ENCODE assay signal across 12 mouse cellular contexts in genomic region chr15:98168622-98169004, GRCm38 (mm10). TPM values are rescaled to one million over a fixed set of nuclear protein-coding genes. Genes with fewer than 3 reads are reported as not detected.
A peak's percentile ranks its signal among the peaks of the same experiment; 100 is the strongest.
DNase-seq lines count a peak whose midpoint lies in the region; ATAC-seq and TF ChIP-seq lines count a peak whose summit lies in the region.
"Had no signal": no experiment of that assay in that cellular context is flagged by ENCODE, and none has a peak within 500 bp of the region (broad histone marks: within the 10 kb centered on the region; RNA-seq: fewer than 3 reads in every experiment).

No protein-coding gene starts in this region.

- DNase-seq in heart, adult 9 months (ENCODE audit: low spot score in 2 of 2): no peak
- DNase-seq in ES-E14 (ENCODE audit: low read depth, low spot score): no peak
- DNase-seq in cerebellum, adult 9-11 months: no peak
- no peak for DNase-seq in lung, postnatal 4 days
- DNase-seq: kidney, adult 11 months had no signal

- H3K27me3 ChIP-seq in heart, embryonic 15.5 days: peaks cover 84% of the 10 kb centered on the region
- peaks cover 25% of the 10 kb centered on the region; the same call in 1 of the 2 replicates for H3K27me3 ChIP-seq in forebrain, embryonic 15.5 days
- H3K27me3 ChIP-seq in midbrain, embryonic 12.5 days: peaks cover 57% of the 10 kb centered on the region

- peak overlapping the region; percentile 92 for H3K4me2 ChIP-seq in heart, embryonic 15.5 days
- H3K4me2 ChIP-seq in forebrain, embryonic 15.5 days (replicated peaks): peak overlapping the region; percentile 86
- peak overlapping the region; percentile 67 for H3K4me2 ChIP-seq in midbrain, embryonic 12.5 days (replicated peaks)

- no peaks in the 10 kb centered on the region for H3K9me3 ChIP-seq in heart, embryonic 15.5 days (replicated peaks)
- H3K9me3 ChIP-seq in ES-E14 (ENCODE audit: control insufficient read depth, insufficient read depth, low read depth, low read length): no peaks in the 10 kb centered on the region
- no peaks in the 10 kb centered on the region for H3K9me3 ChIP-seq in forebrain, embryonic 15.5 days
- H3K9me3 ChIP-seq in midbrain, embryonic 12.5 days: no peaks in the 10 kb centered on the region

- ATAC-seq in heart, embryonic 15.5 days (replicated peaks; ENCODE audit: insufficient number of reproducible peaks, insufficient read depth, low FRiP score, low read depth): no peak
- ATAC-seq in forebrain, embryonic 15.5 days (replicated peaks): no peak
- ATAC-seq in midbrain, embryonic 12.5 days (ENCODE audit: low FRiP score, low read depth): no peak
- ATAC-seq in erythroblast, adult 5-6 weeks (replicated peaks; ENCODE audit: low FRiP score, poor library complexity, severe bottlenecking): no peak

- no peak overlapping the region for H3K9ac ChIP-seq in heart, embryonic 15.5 days
- H3K9ac ChIP-seq in ES-E14 (ENCODE audit: insufficient read depth, low read depth, low read length, poor library complexity, severe bottlenecking): no peak overlapping the region
- H3K9ac ChIP-seq in forebrain, embryonic 15.5 days (replicated peaks): peak overlapping the region; percentile 82
- H3K9ac ChIP-seq in midbrain, embryonic 12.5 days (replicated peaks): peak overlapping the region; percentile 61; the same call in 1 of the 2 replicates
- H3K9ac ChIP-seq: liver, embryonic 14.5 days had no signal

- no peak overlapping the region for H3K27ac ChIP-seq in heart, embryonic 15.5 days
- H3K27ac ChIP-seq in ES-E14 (ENCODE audit: insufficient read depth, low read depth, low read length, poor library complexity, severe bottlenecking): no peak overlapping the region
- H3K27ac ChIP-seq in forebrain, embryonic 15.5 days (replicated peaks): no peak overlapping the region
- no peak overlapping the region for H3K27ac ChIP-seq in midbrain, embryonic 12.5 days (replicated peaks)
- H3K27ac ChIP-seq: liver, embryonic 14.5 days had no signal

- in situ Hi-C loops in ES-E14 (cut with MboI; ENCODE audit: low sequenced_read_pairs in 2 of 2, unreplicated experiment in 2 of 2): no loop called here

- H3K4me3 ChIP-seq in heart, embryonic 15.5 days: peak overlapping the region; percentile 56
- peak overlapping the region; percentile 46 to 57; a peak in 2 of 4 replicates for H3K4me3 ChIP-seq in ES-E14 (ENCODE audit: insufficient read depth in 1 of 2, low read depth in 1 of 2, low read length in 2 of 2, poor library complexity in 1 of 2, severe bottlenecking in 1 of 2)
- peak overlapping the region; percentile 68 for H3K4me3 ChIP-seq in forebrain, embryonic 15.5 days
- peak overlapping the region; percentile 57 for H3K4me3 ChIP-seq in midbrain, embryonic 12.5 days

- no peaks in the 10 kb centered on the region for H3K36me3 ChIP-seq in heart, embryonic 15.5 days
- H3K36me3 ChIP-seq in ES-E14 (ENCODE audit: control insufficient read depth, insufficient read depth, low read length, poor library complexity, severe bottlenecking): no peaks in the 10 kb centered on the region
- H3K36me3 ChIP-seq in forebrain, embryonic 15.5 days: no peaks in the 10 kb centered on the region
- H3K36me3 ChIP-seq in midbrain, embryonic 12.5 days: no peaks in the 10 kb centered on the region

- H3K4me1 ChIP-seq in heart, embryonic 15.5 days (replicated peaks): peaks cover 22% of the 10 kb centered on the region
- H3K4me1 ChIP-seq in ES-E14 (ENCODE audit: control insufficient read depth in 2 of 2, insufficient read depth in 2 of 2, low read length in 2 of 2, poor library complexity in 1 of 2): peaks cover 0 to 6% of the 10 kb centered on the region in 2 experiments; a peak in 1 of 4 replicates
- H3K4me1 ChIP-seq in forebrain, embryonic 15.5 days: peaks cover 32% of the 10 kb centered on the region
- peaks cover 31% of the 10 kb centered on the region for H3K4me1 ChIP-seq in midbrain, embryonic 12.5 days

- WGBS in heart, embryonic 15.5 days: 11% methylated on average over 19 of the region's 19 CpGs
- WGBS in forebrain, embryonic 15.5 days: 4% methylated on average over 19 of the region's 19 CpGs
- WGBS in midbrain, embryonic 12.5 days: 4% methylated on average over 19 of the region's 19 CpGs

TF ChIP-seq in ES-E14, 5 proteins besides CTCF, POLR2A, EP300 and RAD21:
- TF ChIP-seq HCFC1 (IDR thresholded peaks at IDR 0.05; ENCODE audit: borderline replicate concordance, insufficient read depth, low read length): no peak
- no peak for TF ChIP-seq MAFK (IDR thresholded peaks at IDR 0.05; ENCODE audit: insufficient read depth, low read depth, low read length)
- TF ChIP-seq ZC3H11A (IDR thresholded peaks at IDR 0.05; ENCODE audit: borderline replicate concordance, low read depth, low read length): no peak
- no peak for TF ChIP-seq ZNF384 (IDR thresholded peaks at IDR 0.05; ENCODE audit: low read depth, low read length)
- no peak for TF ChIP-seq CHD2 (IDR thresholded peaks at IDR 0.05; ENCODE audit: low read depth, low read length)

RNA-seq across cellular contexts. Expression of gene Ccdc184, which starts 1.7 kb away (rescaled TPM):
- polyA plus RNA-seq in heart, embryonic 15.5 days (2015; fragmentation: Nextera tagmentation; extraction: Ambion mirVana): 1.6 and 1.7 TPM in 2 replicates
- total RNA-seq in ES-E14 (2012; rRNA removed): 0.32 and 0.80 TPM in 2 replicates
- 31.2 and 39.1 TPM in 2 replicates for polyA plus RNA-seq in forebrain, embryonic 15.5 days (2015; fragmentation: Nextera tagmentation; extraction: Ambion mirVana)
- 23.3 and 23.4 TPM in 2 replicates for polyA plus RNA-seq in midbrain, embryonic 12.5 days (2016; fragmentation: Nextera tagmentation; extraction: Ambion mirVana)
- not detected in 2 replicates for total RNA-seq in erythroblast, adult 5-6 weeks (2015; ENCODE audit: low replicate concordance)
- not detected in 2 replicates for total RNA-seq in erythroblast, adult 5-6 weeks (2017; ENCODE audit: low replicate concordance)
- total RNA-seq: neutrophil, adult 5-6 weeks had no signal
- polyA plus RNA-seq: liver, embryonic 14.5 days had no signal

RNA-seq across cellular contexts. Expression of gene Asb8, which starts 3.2 kb away (rescaled TPM):
- polyA plus RNA-seq in heart, embryonic 15.5 days (2015; fragmentation: Nextera tagmentation; extraction: Ambion mirVana): 77.6 and 78.1 TPM in 2 replicates
- total RNA-seq in ES-E14 (2012; rRNA removed): 9.0 and 12.5 TPM in 2 replicates
- polyA plus RNA-seq in forebrain, embryonic 15.5 days (2015; fragmentation: Nextera tagmentation; extraction: Ambion mirVana): 45.0 and 45.1 TPM in 2 replicates
- polyA plus RNA-seq in midbrain, embryonic 12.5 days (2016; fragmentation: Nextera tagmentation; extraction: Ambion mirVana): 42.5 and 45.0 TPM in 2 replicates
- 11.3 and 11.7 TPM in 2 replicates for total RNA-seq in erythroblast, adult 5-6 weeks (2015; ENCODE audit: low replicate concordance)
- total RNA-seq in erythroblast, adult 5-6 weeks (2017; ENCODE audit: low replicate concordance): 7.7 and 11.2 TPM in 2 replicates

RNA-seq across cellular contexts. Expression of gene Olfr288, which starts 26.7 kb away (rescaled TPM):
- not detected in 2 replicates for polyA plus RNA-seq in heart, embryonic 15.5 days (2015; fragmentation: Nextera tagmentation; extraction: Ambion mirVana)
- not detected in 2 replicates for total RNA-seq in ES-E14 (2012; rRNA removed)
- not detected in 2 replicates for polyA plus RNA-seq in forebrain, embryonic 15.5 days (2015; fragmentation: Nextera tagmentation; extraction: Ambion mirVana)
- not detected in 2 replicates for polyA plus RNA-seq in midbrain, embryonic 12.5 days (2016; fragmentation: Nextera tagmentation; extraction: Ambion mirVana)
- not detected in 2 replicates for total RNA-seq in erythroblast, adult 5-6 weeks (2015; ENCODE audit: low replicate concordance)
- total RNA-seq in erythroblast, adult 5-6 weeks (2017; ENCODE audit: low replicate concordance): not detected in 2 replicates
- total RNA-seq: neutrophil, adult 5-6 weeks had no signal
- polyA plus RNA-seq: liver, embryonic 14.5 days; urinary bladder, adult 2 months had no signal

RNA-seq across cellular contexts. Expression of gene Gm44579, which starts 52.2 kb away (rescaled TPM):
- not detected in 2 replicates for polyA plus RNA-seq in heart, embryonic 15.5 days (2015; fragmentation: Nextera tagmentation; extraction: Ambion mirVana)
- total RNA-seq in ES-E14 (2012; rRNA removed): not detected in 2 replicates
- not detected in 2 replicates for polyA plus RNA-seq in forebrain, embryonic 15.5 days (2015; fragmentation: Nextera tagmentation; extraction: Ambion mirVana)
- not detected in 2 replicates for polyA plus RNA-seq in midbrain, embryonic 12.5 days (2016; fragmentation: Nextera tagmentation; extraction: Ambion mirVana)
- total RNA-seq in erythroblast, adult 5-6 weeks (2015; ENCODE audit: low replicate concordance): not detected in 2 replicates
- total RNA-seq in erythroblast, adult 5-6 weeks (2017; ENCODE audit: low replicate concordance): not detected in 2 replicates
- total RNA-seq: neutrophil, adult 5-6 weeks had no signal
- polyA plus RNA-seq: liver, embryonic 14.5 days; urinary bladder, adult 2 months had no signal

RNA-seq across cellular contexts. Expression of gene Olfr287, which starts 52.2 kb away (rescaled TPM):
- polyA plus RNA-seq in heart, embryonic 15.5 days (2015; fragmentation: Nextera tagmentation; extraction: Ambion mirVana): not detected in 2 replicates
- 0.16 TPM in 1 of 2 replicates, not detected in the other for total RNA-seq in ES-E14 (2012; rRNA removed)
- polyA plus RNA-seq in forebrain, embryonic 15.5 days (2015; fragmentation: Nextera tagmentation; extraction: Ambion mirVana): not detected in 2 replicates
- polyA plus RNA-seq in midbrain, embryonic 12.5 days (2016; fragmentation: Nextera tagmentation; extraction: Ambion mirVana): not detected in 2 replicates
- total RNA-seq in erythroblast, adult 5-6 weeks (2015; ENCODE audit: low replicate concordance): not detected in 2 replicates
- total RNA-seq in erythroblast, adult 5-6 weeks (2017; ENCODE audit: low replicate concordance): not detected in 2 replicates
- total RNA-seq: neutrophil, adult 5-6 weeks had no signal
- polyA plus RNA-seq: liver, embryonic 14.5 days; urinary bladder, adult 2 months had no signal

Comparison
In these comparisons a context has a peak if more than half of its experiments do, and no peak if none do; other contexts are left out.
1. H3K9ac ChIP-seq: peak in forebrain, embryonic 15.5 days (single experiment) and midbrain, embryonic 12.5 days (single experiment); none in heart, embryonic 15.5 days (single experiment) and ES-E14 (single experiment).
2. Peak in every context shown above with its lines, with median percentiles within 50 percentile points of each other: H3K4me2 ChIP-seq and H3K4me3 ChIP-seq.